Mouse (Mus musculus): Measurements from ENCODE around the gene Glipr1.

DNA sequence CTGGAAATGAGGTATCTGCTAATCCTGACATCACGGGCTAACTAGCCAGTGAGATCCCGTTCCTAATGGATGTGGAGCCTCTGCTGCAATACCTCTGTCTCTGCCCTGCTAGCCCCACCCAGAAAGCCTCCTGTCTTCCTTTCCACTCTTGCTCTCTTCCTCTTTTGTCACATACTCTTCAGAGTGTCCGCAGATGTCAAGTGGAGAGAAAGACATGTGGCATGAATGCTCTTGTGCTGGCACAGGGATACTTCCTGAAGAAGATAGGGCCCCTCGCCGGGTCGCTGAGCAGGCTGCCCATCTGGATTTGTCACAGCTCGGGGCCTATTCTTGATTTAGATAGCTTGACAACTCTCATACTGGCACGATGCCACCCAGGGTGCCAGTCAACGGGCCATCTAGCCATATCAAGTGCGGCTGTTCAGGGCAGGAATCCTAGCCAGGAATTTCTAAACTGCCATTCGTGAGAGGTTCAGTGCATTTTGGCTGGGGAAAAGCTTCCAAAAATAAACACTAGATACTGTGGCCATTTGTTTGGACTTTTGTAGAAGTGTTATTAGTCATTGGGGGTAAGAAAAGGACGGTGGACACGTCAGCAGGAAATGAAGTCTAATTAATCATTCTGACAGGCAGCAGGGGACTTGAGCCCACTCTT lies 65.8 kb downstream of the Glipr1 start:
- TF ChIP-seq EP300 (IDR thresholded peaks at IDR 0.05; ENCODE audit: low read length) (no peak), E2F4 (IDR thresholded peaks at IDR 0.05; ENCODE audit: insufficient replicate concordance, low read depth, low read length) (no peak), TCF12 (IDR thresholded peaks at IDR 0.05; ENCODE audit: low read depth, low read length) (no peak), CTCF (conservative IDR thresholded peaks at IDR 0.05 in 1 of 2, IDR thresholded peaks at IDR 0.05 in 1 of 2; ENCODE audit: low read depth in 2 of 2, low read length in 2 of 2) (no peak)

Measured in CH12.LX (cell line).